Mouse (Mus musculus): ENCODE measurements around the gene Eva1a. TPM values are rescaled to one million over a fixed set of nuclear protein-coding genes. Genes with fewer than 3 reads are reported as not detected.
A peak's percentile ranks its signal among the peaks of the same experiment; 100 is the strongest.

Gene Eva1a
- total RNA-seq, 2 experiments from 2014 or later: 11.3 to 15.2 TPM

- no peak for DNase-seq (ENCODE audit: low spot score in 2 of 2)
- intact Hi-C loops (cut with DNase I): no loop called here
Observed at GRCm38 (mm10) chr6:82117871-82118270, 77.0 kb downstream of the Eva1a start.

- peak; percentile 28 to 48 for DNase-seq (ENCODE audit: low spot score in 2 of 2)
- intact Hi-C loops (cut with DNase I): loop anchor here (1.0 to 10.0 kb wide), 3 partner anchors 132 to 485 kb away; no protein-coding TSS in a partner anchor
Observed at GRCm38 (mm10) chr6:82119322-82120162, 78.7 kb downstream of the Eva1a start.

GRCm38 (mm10) chr6:82125134-82125533 is 84.3 kb downstream of the Eva1a start:
- intact Hi-C loops (cut with DNase I): loop anchor here (10.0 kb wide), 1 partner anchor 480 kb away; no protein-coding TSS in a partner anchor

DNA sequence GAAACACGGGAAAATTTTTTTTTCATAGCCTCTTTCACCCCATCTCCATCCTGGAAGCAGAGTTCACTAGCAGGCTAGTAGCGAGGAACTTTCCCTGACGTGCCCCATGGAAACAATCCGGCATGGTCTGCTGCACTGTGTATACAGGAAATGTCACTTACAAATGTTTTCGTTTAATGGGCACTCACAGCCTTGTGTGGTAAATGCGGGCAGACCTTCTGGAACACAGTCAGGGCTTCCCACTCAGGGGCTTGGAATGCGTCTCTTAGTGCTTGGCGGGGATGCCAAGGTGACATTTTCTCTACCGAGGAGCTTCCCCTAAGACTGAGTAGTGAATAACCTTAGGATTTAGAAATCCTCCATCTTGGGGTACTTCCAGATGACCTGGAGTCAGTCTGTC is 87.0 kb downstream of the Eva1a start:
- intact Hi-C loops (cut with DNase I): loop anchor here (10.0 kb wide), 1 partner anchor 477 kb away; no protein-coding TSS in a partner anchor
- no peak for DNase-seq (ENCODE audit: low spot score in 2 of 2)

More at GRCm38 (mm10) chr6:82125134-82125533, 84.3 kb downstream of the Eva1a start:
- DNase-seq (ENCODE audit: low spot score in 2 of 2): no peak

- intact Hi-C loops (cut with DNase I): loop anchor here (10.0 kb wide), 1 partner anchor 475 kb away; no protein-coding TSS in a partner anchor
- no peak for DNase-seq (ENCODE audit: low spot score in 2 of 2)
Observed at GRCm38 (mm10) chr6:82129630-82130217, 88.9 kb downstream of the Eva1a start.

- intact Hi-C loops (cut with DNase I): no loop called here
- no peak for DNase-seq (ENCODE audit: low spot score in 2 of 2)
Observed at GRCm38 (mm10) chr6:82132876-82133591, 92.2 kb downstream of the Eva1a start.

DNA sequence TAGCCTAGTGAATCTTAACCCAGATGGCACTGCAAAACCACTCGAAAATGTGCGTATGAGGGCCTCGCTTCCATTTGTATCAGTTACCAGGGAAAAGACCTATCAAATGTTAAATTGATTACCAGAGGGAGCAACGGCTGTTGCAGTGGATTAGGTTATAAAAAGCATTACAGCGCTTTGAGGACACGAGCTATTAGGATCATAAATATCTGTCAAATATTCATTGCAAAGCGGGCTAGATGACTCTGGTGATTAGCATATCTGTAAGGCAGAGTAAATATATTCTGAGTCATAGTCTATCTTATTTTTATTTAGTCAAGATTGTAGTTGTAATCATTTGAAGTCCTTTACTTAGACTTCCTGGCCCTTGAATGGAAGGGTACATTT is 92.7 kb downstream of the Eva1a start:
- intact Hi-C loops (cut with DNase I): no loop called here
- DNase-seq (ENCODE audit: low spot score in 2 of 2): no peak

DNA sequence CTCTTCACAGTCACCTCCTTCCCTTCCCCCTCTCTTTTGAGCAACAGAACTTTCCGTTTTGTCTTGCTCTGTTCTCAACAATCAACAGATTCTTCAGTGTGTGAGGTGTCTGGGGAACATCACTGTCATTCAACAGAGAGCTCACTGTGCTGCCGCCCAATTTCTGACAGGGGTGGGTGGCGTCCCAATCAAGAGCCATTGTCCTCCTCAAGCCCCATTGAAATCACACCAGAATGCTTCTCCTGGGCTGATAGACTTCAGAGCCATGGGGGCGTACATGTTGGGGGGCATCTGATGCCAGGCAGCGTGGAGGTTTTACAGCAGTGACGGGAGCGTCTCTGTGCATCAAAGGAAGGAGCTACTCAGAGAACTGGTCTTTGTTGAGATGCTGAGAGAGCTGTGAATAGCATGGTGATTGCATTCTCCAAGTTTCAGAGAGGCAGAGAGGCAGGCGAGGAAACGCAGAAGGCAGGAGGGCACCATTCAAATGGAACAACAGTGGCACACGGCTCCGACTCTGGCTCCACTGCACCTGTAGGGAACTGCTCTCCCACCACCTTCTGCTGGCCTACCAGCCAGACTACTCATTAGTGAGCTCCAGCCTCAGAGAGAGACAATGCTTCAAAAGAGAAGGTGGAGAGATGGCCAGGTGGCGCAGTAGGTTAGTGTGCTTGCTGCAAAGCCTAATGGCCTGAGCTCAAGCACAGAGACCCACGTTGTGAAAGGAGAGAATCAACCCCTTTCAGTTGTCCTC is 95.3 kb downstream of the Eva1a start:
- no peak for DNase-seq (ENCODE audit: low spot score in 2 of 2)
- intact Hi-C loops (cut with DNase I): no loop called here

Other genes starting within 250 kb of the Eva1a start
- 10 to 100 TPM in 1 of 2 experiments, 1 to 10 TPM in 1; 6.4 to 12.4 TPM for gene Gcfc2, start 117.4 kb upstream of the Eva1a start, total RNA-seq (2021)
- gene Mrpl19, start 75.1 kb upstream of the Eva1a start, total RNA-seq (2021): 10 to 100 TPM; 31.4 to 43.3 TPM

Measured in left cerebral cortex, postnatal 36 days (tissue).